Mouse (Mus musculus): ENCODE data around the gene Fam163b. TPM values are rescaled to one million over a fixed set of nuclear protein-coding genes. Genes with fewer than 3 reads are reported as not detected.

Gene Fam163b
- polyA plus RNA-seq, 1 experiment from 2014 or later, result 0.76 TPM

- Histone ChIP-seq H3K4me2 (no peak overlapping the region), H3K36me3 (ENCODE audit: poor library complexity, severe bottlenecking) (no peaks in the 10 kb centered on the region), H3K27ac (no peak overlapping the region), H3K27me3 (no peaks in the 10 kb centered on the region), H3K9me3 (replicated peaks) (no peaks in the 10 kb centered on the region), H3K4me1 (peaks cover 19% of the 10 kb centered on the region), H3K9ac (no peak overlapping the region), H3K4me3 (no peak overlapping the region)
- WGBS, result 30% methylated on average over 10 of the region's 10 CpGs
- no peak for ATAC-seq
These were observed 16.3 kb downstream of the Fam163b start for GRCm38 (mm10) chr2:27125979-27126378.

- no peaks in the 10 kb centered on the region for H3K9me3 ChIP-seq (replicated peaks)
- ATAC-seq, result no peak
- no peaks in the 10 kb centered on the region for H3K36me3 ChIP-seq (ENCODE audit: poor library complexity, severe bottlenecking)
- H3K4me1 ChIP-seq, result peaks cover 26% of the 10 kb centered on the region
- no peak overlapping the region for H3K27ac ChIP-seq
- no peaks in the 10 kb centered on the region for H3K27me3 ChIP-seq
- H3K4me3 ChIP-seq, result no peak overlapping the region
- H3K4me2 ChIP-seq, result no peak overlapping the region
- WGBS, result 95% methylated on average over 4 of the region's 4 CpGs
- H3K9ac ChIP-seq, result no peak overlapping the region
These were observed 19.2 kb downstream of the Fam163b start for GRCm38 (mm10) chr2:27123121-27123520.

GRCm38 (mm10) chr2:27122578-27122977, 19.7 kb downstream of the Fam163b start:
- no peak for ATAC-seq
- Histone ChIP-seq H3K9ac (no peak overlapping the region), H3K4me3 (no peak overlapping the region), H3K4me2 (no peak overlapping the region), H3K27ac (no peak overlapping the region), H3K27me3 (no peaks in the 10 kb centered on the region), H3K36me3 (ENCODE audit: poor library complexity, severe bottlenecking) (no peaks in the 10 kb centered on the region), H3K4me1 (peaks cover 26% of the 10 kb centered on the region), H3K9me3 (replicated peaks) (no peaks in the 10 kb centered on the region)
- WGBS, result 38% methylated on average over 9 of the region's 9 CpGs

- no peak overlapping the region for H3K4me3 ChIP-seq
- no peaks in the 10 kb centered on the region for H3K27me3 ChIP-seq
- peaks cover 26% of the 10 kb centered on the region for H3K4me1 ChIP-seq
- no peak overlapping the region for H3K4me2 ChIP-seq
- no peak overlapping the region for H3K9ac ChIP-seq
- peak; percentile 45 for ATAC-seq
- 40% methylated on average over 9 of the region's 9 CpGs for WGBS
- no peaks in the 10 kb centered on the region for H3K9me3 ChIP-seq (replicated peaks)
- H3K27ac ChIP-seq, result no peak overlapping the region
- H3K36me3 ChIP-seq (ENCODE audit: poor library complexity, severe bottlenecking), result no peaks in the 10 kb centered on the region
These were observed 20.5 kb downstream of the Fam163b start for GRCm38 (mm10) chr2:27121626-27122355.

- Histone ChIP-seq H3K4me2 (no peak overlapping the region), H3K27me3 (no peaks in the 10 kb centered on the region), H3K9me3 (replicated peaks) (no peaks in the 10 kb centered on the region), H3K36me3 (ENCODE audit: poor library complexity, severe bottlenecking) (no peaks in the 10 kb centered on the region), H3K4me3 (no peak overlapping the region), H3K27ac (0 out of 2 replicates have a peak overlapping the region, but pooled peaks have one; percentile 3), H3K9ac (no peak overlapping the region), H3K4me1 (peaks cover 26% of the 10 kb centered on the region)
- WGBS, result 59% methylated on average over 8 of the region's 8 CpGs
- peak; percentile 57; the same call in 1 of the 2 replicates for ATAC-seq
These were observed 22.1 kb downstream of the Fam163b start for GRCm38 (mm10) chr2:27120241-27120641.

- H3K9me3 ChIP-seq (replicated peaks), result no peaks in the 10 kb centered on the region
- no peak for ATAC-seq
- H3K27me3 ChIP-seq, result no peaks in the 10 kb centered on the region
- H3K4me1 ChIP-seq, result peaks cover 26% of the 10 kb centered on the region
- no peak overlapping the region for H3K4me2 ChIP-seq
- H3K36me3 ChIP-seq (ENCODE audit: poor library complexity, severe bottlenecking), result no peaks in the 10 kb centered on the region
- H3K4me3 ChIP-seq, result no peak overlapping the region
- WGBS, result 79% methylated on average over 2 of the region's 2 CpGs
- no peak overlapping the region for H3K27ac ChIP-seq
- H3K9ac ChIP-seq, result no peak overlapping the region
These were observed 22.5 kb downstream of the Fam163b start for GRCm38 (mm10) chr2:27119766-27120165.

GRCm38 (mm10) chr2:27118452-27118851, 23.8 kb downstream of the Fam163b start:
- Histone ChIP-seq H3K9ac (no peak overlapping the region), H3K27ac (no peak overlapping the region), H3K36me3 (ENCODE audit: poor library complexity, severe bottlenecking) (no peaks in the 10 kb centered on the region), H3K4me3 (no peak overlapping the region), H3K4me1 (peaks cover 26% of the 10 kb centered on the region), H3K4me2 (no peak overlapping the region), H3K9me3 (replicated peaks) (no peaks in the 10 kb centered on the region), H3K27me3 (no peaks in the 10 kb centered on the region)
- WGBS, result 62% methylated on average over 4 of the region's 4 CpGs
- ATAC-seq, result no peak

GRCm38 (mm10) chr2:27114169-27114568, 28.1 kb downstream of the Fam163b start:
- no peak for ATAC-seq
- H3K9ac ChIP-seq, result no peak overlapping the region
- no peaks in the 10 kb centered on the region for H3K27me3 ChIP-seq
- no peak overlapping the region for H3K4me2 ChIP-seq
- WGBS, result 90% methylated on average over 10 of the region's 10 CpGs
- H3K4me3 ChIP-seq, result no peak overlapping the region
- no peaks in the 10 kb centered on the region for H3K9me3 ChIP-seq (replicated peaks)
- 0 out of 2 replicates have a peak, but pooled peaks cover 1% of the 10 kb centered on the region for H3K4me1 ChIP-seq
- no peak overlapping the region for H3K27ac ChIP-seq
- no peaks in the 10 kb centered on the region for H3K36me3 ChIP-seq (ENCODE audit: poor library complexity, severe bottlenecking)

- no peaks in the 10 kb centered on the region for H3K36me3 ChIP-seq (ENCODE audit: poor library complexity, severe bottlenecking)
- H3K4me2 ChIP-seq, result no peak overlapping the region
- 0 out of 2 replicates have a peak, but pooled peaks cover 8% of the 10 kb centered on the region for H3K4me1 ChIP-seq
- H3K9me3 ChIP-seq (replicated peaks), result no peaks in the 10 kb centered on the region
- no peak for ATAC-seq
- H3K9ac ChIP-seq, result no peak overlapping the region
- no peak overlapping the region for H3K27ac ChIP-seq
- H3K27me3 ChIP-seq, result no peaks in the 10 kb centered on the region
- WGBS, result 86% methylated on average over 20 of the region's 20 CpGs
- no peak overlapping the region for H3K4me3 ChIP-seq
These were observed 29.7 kb downstream of the Fam163b start for GRCm38 (mm10) chr2:27112585-27112984.

GRCm38 (mm10) chr2:27109052-27109451, 33.2 kb downstream of the Fam163b start:
- Histone ChIP-seq H3K27ac (no peak overlapping the region), H3K27me3 (no peaks in the 10 kb centered on the region; the same call in 1 of the 2 replicates), H3K4me2 (no peak overlapping the region), H3K9ac (no peak overlapping the region), H3K4me3 (no peak overlapping the region), H3K36me3 (ENCODE audit: poor library complexity, severe bottlenecking) (no peaks in the 10 kb centered on the region), H3K4me1 (peaks cover 9% of the 10 kb centered on the region; the same call in 1 of the 2 replicates), H3K9me3 (replicated peaks) (no peaks in the 10 kb centered on the region)
- WGBS, result 73% methylated on average over 5 of the region's 5 CpGs
- ATAC-seq, result no peak

- H3K4me1 ChIP-seq, result peaks cover 17% of the 10 kb centered on the region
- no peak for ATAC-seq
- H3K36me3 ChIP-seq (ENCODE audit: poor library complexity, severe bottlenecking), result no peaks in the 10 kb centered on the region
- H3K4me2 ChIP-seq, result no peak overlapping the region
- no peaks in the 10 kb centered on the region; the same call in 1 of the 2 replicates for H3K27me3 ChIP-seq
- H3K4me3 ChIP-seq, result no peak overlapping the region
- H3K27ac ChIP-seq, result no peak overlapping the region
- H3K9me3 ChIP-seq (replicated peaks), result no peaks in the 10 kb centered on the region
- no peak overlapping the region for H3K9ac ChIP-seq
- 70% methylated on average over 2 of the region's 2 CpGs for WGBS
These were observed 34.1 kb downstream of the Fam163b start for GRCm38 (mm10) chr2:27108144-27108543.

GRCm38 (mm10) chr2:27106816-27107215, 35.5 kb downstream of the Fam163b start:
- H3K36me3 ChIP-seq (ENCODE audit: poor library complexity, severe bottlenecking), result no peaks in the 10 kb centered on the region
- H3K4me3 ChIP-seq, result no peak overlapping the region
- H3K27ac ChIP-seq, result no peak overlapping the region
- no peak overlapping the region for H3K9ac ChIP-seq
- no peak overlapping the region for H3K4me2 ChIP-seq
- H3K27me3 ChIP-seq, result no peaks in the 10 kb centered on the region; the same call in 1 of the 2 replicates
- H3K4me1 ChIP-seq, result peaks cover 17% of the 10 kb centered on the region
- WGBS, result 82% methylated on average over 3 of the region's 3 CpGs
- ATAC-seq, result no peak
- H3K9me3 ChIP-seq (replicated peaks), result no peaks in the 10 kb centered on the region

- Histone ChIP-seq H3K9me3 (replicated peaks) (no peaks in the 10 kb centered on the region), H3K9ac (no peak overlapping the region), H3K4me3 (no peak overlapping the region), H3K36me3 (ENCODE audit: poor library complexity, severe bottlenecking) (no peaks in the 10 kb centered on the region), H3K4me2 (no peak overlapping the region), H3K4me1 (peaks cover 12% of the 10 kb centered on the region), H3K27me3 (no peaks in the 10 kb centered on the region; the same call in 1 of the 2 replicates), H3K27ac (no peak overlapping the region)
- WGBS, result 54% methylated on average over 7 of the region's 7 CpGs
- ATAC-seq, result no peak
These were observed 38.7 kb downstream of the Fam163b start for GRCm38 (mm10) chr2:27103554-27103953.

Data from forebrain, embryonic 13.5 days (tissue).